In genomic region chr10:119454668-119455542, GRCm38 (mm10) we compare ENCODE assay signal across 8 mouse cellular contexts. TPM values are rescaled to one million over a fixed set of nuclear protein-coding genes. Genes with fewer than 3 reads are reported as not detected.
A peak's percentile ranks its signal among the peaks of the same experiment; 100 is the strongest.
DNase-seq lines count a peak whose midpoint lies in the region; ATAC-seq lines count a peak whose summit lies in the region.

No protein-coding gene starts in this region.

- no peaks in the 10 kb centered on the region for H3K36me3 ChIP-seq in liver, embryonic 13.5 days
- no peaks in the 10 kb centered on the region for H3K36me3 ChIP-seq in stomach, embryonic 16.5 days (ENCODE audit: control insufficient read depth, insufficient read depth, low read length)

- peak overlapping the region; percentile 43; the same call in 1 of the 2 replicates for H3K9ac ChIP-seq in liver, embryonic 13.5 days
- H3K9ac ChIP-seq in stomach, embryonic 16.5 days (ENCODE audit: low read length), result peak overlapping the region; percentile 80

- intact Hi-C loops in left cerebral cortex, postnatal 4 days (cut with DNase I), result loop anchor here (5.0 kb wide), 1 partner anchor 213 kb away; the partner anchor contains the start of gene Cand1
- intact Hi-C loops in left cerebral cortex, postnatal 25 days (cut with DNase I), result loop anchor here (10.0 kb wide), 1 partner anchor 180 kb away; no protein-coding TSS in a partner anchor

- H3K4me3 ChIP-seq in liver, embryonic 13.5 days (replicated peaks), result peak overlapping the region; percentile 59
- peak overlapping the region; percentile 76 for H3K4me3 ChIP-seq in stomach, embryonic 16.5 days (replicated peaks; ENCODE audit: low read length)

- under 1% methylated on average over 30 of the region's 31 CpGs for WGBS in liver, embryonic 13.5 days (ENCODE audit: insufficient replicate concordance)
- WGBS in stomach, embryonic 16.5 days, result 1% methylated on average over 31 of the region's 31 CpGs

- no peaks in the 10 kb centered on the region for H3K9me3 ChIP-seq in liver, embryonic 13.5 days (replicated peaks)
- H3K9me3 ChIP-seq in stomach, embryonic 16.5 days (replicated peaks; ENCODE audit: control insufficient read depth, low read length), result no peaks in the 10 kb centered on the region

- ATAC-seq in granulocyte monocyte progenitor cell, adult 5-6 weeks (replicated peaks; ENCODE audit: poor library complexity, severe bottlenecking), result 0 out of 2 replicates have a peak, but pooled peaks have one; percentile 5
- no peak for ATAC-seq in liver, embryonic 13.5 days (ENCODE audit: low read depth)
- ATAC-seq in stomach, embryonic 16.5 days (ENCODE audit: insufficient read depth, low FRiP score), result 0 out of 2 replicates have a peak, but pooled peaks have one; percentile 3

- no peak overlapping the region for H3K27ac ChIP-seq in liver, embryonic 13.5 days
- H3K27ac ChIP-seq in stomach, embryonic 16.5 days (ENCODE audit: low read length), result peak overlapping the region; percentile 38; the same call in 1 of the 2 replicates

- peaks cover 52% of the 10 kb centered on the region for H3K27me3 ChIP-seq in liver, embryonic 13.5 days
- no peaks in the 10 kb centered on the region for H3K27me3 ChIP-seq in stomach, embryonic 16.5 days (ENCODE audit: control insufficient read depth, insufficient read depth, low read length)

- no peaks in the 10 kb centered on the region for H3K4me1 ChIP-seq in liver, embryonic 13.5 days (replicated peaks)
- peaks cover 11% of the 10 kb centered on the region for H3K4me1 ChIP-seq in stomach, embryonic 16.5 days (ENCODE audit: control insufficient read depth, insufficient read depth, low read length)

- peak; percentile 38 for DNase-seq in left cerebral cortex, postnatal 4 days
- no peak for DNase-seq in left cerebral cortex, postnatal 25 days (ENCODE audit: low spot score in 2 of 2)
- DNase-seq in embryo, embryonic 10.5 days (ENCODE audit: low spot score), result peak; percentile 69
- DNase-seq in liver, embryonic 13.5 days, result no peak
- no peak for DNase-seq in natural killer cell, adult 2 months (ENCODE audit: low spot score in 2 of 2)
- no peak for DNase-seq in frontal cortex, postnatal 14 days (ENCODE audit: low spot score in 2 of 2)

- peak overlapping the region; percentile 64 for H3K4me2 ChIP-seq in liver, embryonic 13.5 days
- peak overlapping the region; percentile 98 for H3K4me2 ChIP-seq in stomach, embryonic 16.5 days (ENCODE audit: low read depth, low read length)

RNA-seq across cellular contexts. Expression of gene Grip1, which starts 1.3 kb away (rescaled TPM):
- total RNA-seq in left cerebral cortex, postnatal 4 days (2021), result 10 to 100 TPM; 57.4 to 61.9 TPM
- total RNA-seq in left cerebral cortex, postnatal 25 days (2021), result 10 to 100 TPM; 19.6 to 20.5 TPM
- total RNA-seq in granulocyte monocyte progenitor cell, adult 5-6 weeks (2014; fragmentation: Nextera tagmentation), result not detected in 2 replicates
- not detected in 2 replicates for total RNA-seq in granulocyte monocyte progenitor cell, adult 5-6 weeks (2017)
- 0.57 and 0.58 TPM in 2 replicates for polyA plus RNA-seq in liver, embryonic 13.5 days (2015; fragmentation: Nextera tagmentation; extraction: Ambion mirVana)
- 1.7 and 1.8 TPM in 2 replicates for polyA plus RNA-seq in stomach, embryonic 16.5 days (2015; fragmentation: Nextera tagmentation; extraction: Ambion mirVana)

Comparison
In these comparisons a context has a peak if more than half of its experiments do, and no peak if none do; other contexts are left out.
1. DNase-seq: peak in left cerebral cortex, postnatal 4 days (single experiment) and embryo, embryonic 10.5 days (single experiment); none in left cerebral cortex, postnatal 25 days (0 of 2), liver, embryonic 13.5 days (single experiment), natural killer cell, adult 2 months (0 of 2) and frontal cortex, postnatal 14 days (0 of 2).
2. RNA of gene Grip1, which starts 1.3 kb away (total RNA-seq): 57.4 to 61.9 TPM in left cerebral cortex, postnatal 4 days and 19.6 to 20.5 TPM in left cerebral cortex, postnatal 25 days; not detected in granulocyte monocyte progenitor cell, adult 5-6 weeks; every median in the first group is over 10 times any median in the second.